Mouse (Mus musculus) left cerebral cortex, postnatal 25 days (tissue): ENCODE results near the gene Fgfr2. TPM values are rescaled to one million over a fixed set of nuclear protein-coding genes. Genes with fewer than 3 reads are reported as not detected.

Experiments used
- DNase-seq, 2 experiments: peaks; one replicate each; pipeline ENCODE4 v3.0.0; 2022; ENCODE audit warnings: low spot score in 2 of 2, mixed read lengths in 1 of 2
- intact Hi-C: fragments of 180-260 bp; cut with DNase I; formaldehyde crosslinking; loops from one replicate; pipeline ENCODE4 v1.15.1; 2025
- total RNA-seq, 2 experiments: library from RNA; stranded (reverse); gene quantifications; 2 replicates each; pipeline ENCODE4 v1.2.3; 2021

The Fgfr2 gene
- total RNA-seq, 2 experiments from 2014 or later = 37.1 to 42.0 TPM

GRCm38 (mm10) chr7:132573205-132573604 is 549.9 kb downstream of the Fgfr2 start:
- intact Hi-C loops = loop anchor here (10.0 kb wide), 2 partner anchors 242 to 282 kb away; partner anchors contain the start of genes Abraxas2, Eef1akmt2 and Fam53b
- DNase-seq = peak in 1 of 2 experiments; percentile 16

- intact Hi-C loops = loop anchor here (10.0 kb wide), 2 partner anchors 242 to 282 kb away; partner anchors contain the start of genes Abraxas2, Eef1akmt2 and Fam53b
- no peak for DNase-seq
These were observed 550.4 kb downstream of the Fgfr2 start for GRCm38 (mm10) chr7:132572738-132573137.

- intact Hi-C loops = loop anchor here (10.0 kb wide), 2 partner anchors 243 to 283 kb away; partner anchors contain the start of genes Abraxas2, Eef1akmt2 and Fam53b
- no peak for DNase-seq
These were observed 551.7 kb downstream of the Fgfr2 start for GRCm38 (mm10) chr7:132571481-132571880.

DNA sequence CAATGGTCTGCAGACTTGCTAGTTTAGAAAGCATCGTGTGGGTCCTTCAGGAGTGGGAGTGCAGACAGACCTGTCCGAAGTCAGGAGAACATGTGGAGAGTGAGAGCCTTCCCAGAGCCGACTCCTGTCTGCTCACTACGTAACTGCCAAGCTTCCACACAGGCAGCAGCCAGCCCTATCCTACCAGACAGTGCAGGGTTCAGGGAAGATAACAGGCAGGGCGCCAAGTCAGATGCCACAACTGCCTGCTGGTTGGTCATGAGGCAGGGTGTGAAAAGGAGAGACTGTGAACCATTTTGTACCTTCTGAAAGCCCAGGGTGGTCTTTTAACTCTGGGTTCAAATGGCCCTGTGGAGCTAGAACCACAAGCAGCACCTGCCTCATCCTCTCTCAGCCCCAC is 553.1 kb downstream of the Fgfr2 start:
- peak in 1 of 2 experiments; percentile 23 for DNase-seq

GRCm38 (mm10) chr7:132568817-132569216 is 554.3 kb downstream of the Fgfr2 start:
- DNase-seq = peak in 1 of 2 experiments; percentile 35
- intact Hi-C loops = no loop called here

More for the DNA sequence above, 553.1 kb downstream of the Fgfr2 start:
- intact Hi-C loops = loop anchor here (10.0 kb wide), 2 partner anchors 245 to 285 kb away; partner anchors contain the start of genes Abraxas2, Eef1akmt2 and Fam53b

- intact Hi-C loops = no loop called here
- no peak for DNase-seq
These were observed 557.3 kb downstream of the Fgfr2 start for GRCm38 (mm10) chr7:132565831-132566230.

GRCm38 (mm10) chr7:132559138-132559766 is 563.9 kb downstream of the Fgfr2 start:
- intact Hi-C loops = no loop called here
- no peak for DNase-seq

GRCm38 (mm10) chr7:132558141-132558736 is 564.9 kb downstream of the Fgfr2 start:
- intact Hi-C loops = no loop called here
- no peak for DNase-seq

DNA sequence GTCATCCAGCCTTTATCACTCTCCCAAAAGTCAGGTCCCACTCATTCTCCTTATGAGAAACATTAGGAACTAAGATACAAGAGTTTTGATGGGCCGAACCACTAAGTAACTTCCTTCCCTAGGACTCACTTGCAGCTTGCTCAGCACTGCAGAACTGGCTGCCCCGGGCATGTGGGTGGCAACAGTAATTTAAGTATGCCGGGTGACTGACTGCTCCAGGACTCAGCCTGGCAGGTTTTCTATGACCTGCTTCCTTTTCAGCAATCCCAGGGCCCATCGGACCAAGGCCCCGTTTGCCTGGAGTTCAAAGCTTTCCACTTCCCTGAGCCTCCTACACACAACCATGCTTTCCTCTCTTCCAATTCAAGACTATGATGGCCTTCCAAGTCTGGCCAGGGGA is 566.6 kb downstream of the Fgfr2 start:
- DNase-seq = no peak
- intact Hi-C loops = no loop called here

DNA sequence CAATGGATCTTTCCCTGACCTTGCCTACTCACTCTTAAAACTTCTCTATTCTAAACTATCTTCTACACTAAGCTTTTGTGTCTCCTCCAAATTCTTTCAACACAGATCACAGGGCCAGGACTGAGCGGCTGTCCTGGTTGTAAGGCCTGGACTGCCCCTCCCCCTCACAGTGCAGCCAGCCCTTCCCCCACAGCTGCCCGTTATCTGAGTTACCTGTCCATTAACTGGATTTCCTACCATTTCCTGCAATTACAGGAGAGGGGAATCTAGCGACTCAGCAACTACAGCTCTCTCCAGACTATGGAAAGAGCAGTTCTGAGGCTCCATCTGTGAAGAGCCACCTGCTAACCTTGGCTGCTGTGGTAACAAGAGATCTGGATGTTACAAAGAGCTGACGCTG is 567.2 kb downstream of the Fgfr2 start:
- intact Hi-C loops = no loop called here
- no peak for DNase-seq

- DNase-seq = no peak
- intact Hi-C loops = no loop called here
These were observed 569.1 kb downstream of the Fgfr2 start for GRCm38 (mm10) chr7:132554091-132554490.

DNA sequence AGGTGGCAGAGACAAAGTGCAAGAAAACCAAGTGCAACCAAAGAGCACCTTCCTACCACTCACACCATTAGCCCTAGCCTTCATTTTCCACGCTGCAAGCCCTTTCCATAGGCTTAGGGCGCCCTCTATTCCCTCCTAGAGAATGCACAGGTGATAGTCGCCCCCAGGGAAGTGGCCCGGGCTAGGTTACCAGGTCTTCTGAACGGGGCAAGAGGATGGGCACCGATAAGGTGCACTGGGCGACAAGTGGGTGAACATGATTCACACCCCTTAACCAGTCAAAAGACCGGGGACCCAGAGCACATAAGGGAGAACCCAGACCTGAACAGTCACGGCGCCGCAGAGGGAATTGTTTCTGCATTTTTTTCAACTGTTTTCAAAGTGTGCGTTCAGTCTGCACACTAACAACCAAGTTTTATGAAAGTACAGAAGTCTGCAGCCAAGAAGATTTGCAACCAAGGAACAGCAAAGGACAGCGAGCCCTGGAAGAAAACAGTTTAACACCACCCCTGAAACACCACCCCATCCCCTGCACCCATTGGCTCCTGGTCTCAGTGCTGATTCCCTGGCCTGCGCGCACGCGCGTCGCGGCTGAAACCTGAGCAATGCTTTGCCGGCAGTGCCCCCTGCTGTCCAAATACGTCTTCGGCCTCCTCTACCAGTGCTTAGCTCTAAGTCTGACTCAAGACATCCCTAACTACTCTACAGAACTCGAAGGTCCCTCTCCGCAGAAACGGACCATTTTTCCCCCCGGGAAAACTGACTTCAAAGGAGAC is 571.6 kb downstream of the Fgfr2 start:
- peak; percentile 96 to 98 for DNase-seq
- intact Hi-C loops = loop anchor here (1.0 to 2.0 kb wide), 4 partner anchors 76 to 653 kb away; partner anchors contain the start of gene Chst15

GRCm38 (mm10) chr7:132547126-132547525 is 576.0 kb downstream of the Fgfr2 start:
- intact Hi-C loops = no loop called here
- DNase-seq = no peak

- intact Hi-C loops = no loop called here
- DNase-seq = no peak
These were observed 580.7 kb downstream of the Fgfr2 start for GRCm38 (mm10) chr7:132542427-132542826.

DNA sequence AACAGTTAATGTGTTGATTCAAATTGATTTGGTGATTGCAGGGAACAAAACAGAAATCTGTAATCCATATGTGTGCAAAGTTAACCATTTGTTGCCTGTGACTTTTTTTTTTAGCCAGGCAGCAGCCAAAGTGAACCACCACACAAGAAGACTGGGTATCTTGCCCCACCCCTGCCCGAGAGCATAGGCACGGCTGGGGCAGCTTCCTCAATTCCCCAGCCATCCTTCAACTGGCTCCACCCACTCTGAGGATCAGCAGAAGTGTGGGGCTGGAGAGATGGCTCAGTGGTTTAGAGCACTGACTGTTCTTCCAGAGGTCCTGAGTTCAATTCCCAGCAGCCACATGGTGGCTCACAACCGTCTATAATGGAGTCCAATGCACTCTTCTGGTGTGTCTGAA is 581.6 kb downstream of the Fgfr2 start:
- intact Hi-C loops = no loop called here
- DNase-seq = no peak

GRCm38 (mm10) chr7:132540597-132540996 is 582.6 kb downstream of the Fgfr2 start:
- DNase-seq = no peak
- intact Hi-C loops = no loop called here

DNA sequence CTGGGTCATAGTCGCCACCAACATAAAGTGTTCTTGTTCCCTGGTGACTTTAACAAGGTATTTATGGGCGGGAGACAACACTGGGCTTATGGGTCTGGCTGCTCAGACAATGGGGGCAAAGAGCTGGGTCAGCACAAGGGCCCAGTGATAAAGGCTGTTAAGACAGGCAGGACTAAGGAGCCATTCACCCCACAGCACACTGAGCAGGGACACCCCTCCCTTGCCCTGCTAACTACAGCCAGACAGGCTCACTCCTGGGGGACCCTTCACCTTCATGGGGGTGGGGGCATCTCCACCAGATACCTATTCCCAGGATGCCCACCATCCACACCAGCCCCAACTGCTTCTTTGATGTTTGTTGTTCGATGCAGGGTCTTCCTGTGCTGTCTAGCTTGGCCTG is 593.9 kb downstream of the Fgfr2 start:
- DNase-seq = no peak
- intact Hi-C loops = no loop called here

GRCm38 (mm10) chr7:132513419-132513982 is 609.6 kb downstream of the Fgfr2 start:
- intact Hi-C loops = no loop called here
- DNase-seq = peak; percentile 6 to 65

DNA sequence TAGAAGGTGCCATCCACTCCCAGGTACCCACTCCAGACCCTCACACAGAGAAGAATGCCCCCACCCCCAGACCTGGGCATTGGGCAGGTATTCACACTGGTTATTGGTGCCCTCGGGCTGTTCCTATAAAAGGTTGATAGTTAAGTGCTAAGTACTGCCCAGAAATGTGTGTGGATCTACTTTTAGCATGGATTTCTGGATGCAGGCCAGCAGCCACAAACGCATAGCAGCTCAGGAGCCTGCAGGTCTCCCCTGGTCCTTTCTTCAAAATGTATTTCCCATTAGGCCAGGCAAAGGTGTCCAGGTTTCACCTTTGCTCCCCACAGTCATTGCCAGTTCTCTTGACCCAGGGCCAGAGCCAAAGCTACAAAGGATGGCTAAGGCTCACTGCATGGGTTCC is 614.0 kb downstream of the Fgfr2 start:
- intact Hi-C loops = no loop called here
- no peak for DNase-seq

DNA sequence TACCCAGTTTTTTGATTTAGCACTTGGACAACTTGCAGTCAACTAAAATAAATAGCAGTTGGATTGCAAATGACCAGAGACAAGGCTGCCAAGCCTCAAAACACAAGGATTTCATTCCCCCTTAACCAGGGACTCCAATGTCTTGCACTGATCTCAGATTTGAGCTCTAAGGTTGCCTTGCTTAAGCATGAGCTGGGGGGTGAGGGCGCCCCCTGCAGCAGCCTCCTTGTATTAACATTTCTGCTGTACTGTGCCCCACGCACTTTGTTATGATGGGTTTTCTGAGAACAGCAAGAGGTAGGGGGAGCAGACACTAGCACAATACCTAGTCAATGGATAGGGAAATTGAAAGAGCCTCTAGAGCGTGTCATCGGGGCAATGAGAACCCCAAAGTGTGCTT is 615.8 kb downstream of the Fgfr2 start:
- intact Hi-C loops = no loop called here
- DNase-seq = no peak
